In genomic region chr10:89690021-89690420, GRCm38 (mm10) we compare ENCODE assay signal across 22 mouse cellular contexts. TPM values are rescaled to one million over a fixed set of nuclear protein-coding genes. Genes with fewer than 3 reads are reported as not detected.
DNase-seq lines count a peak whose midpoint lies in the region; ATAC-seq and TF ChIP-seq lines count a peak whose summit lies in the region.
"Had no signal": no experiment of that assay in that cellular context is flagged by ENCODE, and none has a peak within 500 bp of the region (broad histone marks: within the 10 kb centered on the region; RNA-seq: fewer than 3 reads in every experiment).

No protein-coding gene starts in this region.

- H3K27ac ChIP-seq in ES-Bruce4 (ENCODE audit: insufficient read depth, low read length) = no peak overlapping the region
- H3K27ac ChIP-seq in liver, embryonic 13.5 days = no peak overlapping the region; the same call in 1 of the 2 replicates
- H3K27ac ChIP-seq in forebrain, embryonic 11.5 days (ENCODE audit: low read depth, low read length) = no peak overlapping the region
- H3K27ac ChIP-seq: embryonic facial prominence, embryonic 10.5 days; gastrocnemius, adult 2 months; heart, embryonic 10.5 days; heart, embryonic 15.5 days; hindbrain, embryonic 10.5 days; hindbrain, embryonic 14.5 days had no signal

- no peaks in the 10 kb centered on the region for H3K4me1 ChIP-seq in ES-Bruce4 (ENCODE audit: control insufficient read depth, insufficient read depth, low read length)
- H3K4me1 ChIP-seq in liver, embryonic 13.5 days (replicated peaks) = peaks cover 37% of the 10 kb centered on the region
- 0 out of 2 replicates have a peak, but pooled peaks cover 2% of the 10 kb centered on the region for H3K4me1 ChIP-seq in forebrain, embryonic 11.5 days (replicated peaks; ENCODE audit: control insufficient read depth, insufficient read depth, low read length)

- 11% methylated on average over 8 of the region's 8 CpGs for WGBS in liver, embryonic 13.5 days (ENCODE audit: insufficient replicate concordance)
- 64% methylated on average over 8 of the region's 8 CpGs for WGBS in forebrain, embryonic 11.5 days

- TF ChIP-seq CTCF in ES-Bruce4 (IDR thresholded peaks at IDR 0.05; ENCODE audit: low read depth, low read length) = no peak

- 0 out of 2 replicates have a peak overlapping the region, but pooled peaks have one; percentile 25 for H3K9ac ChIP-seq in ES-Bruce4 (ENCODE audit: low read depth, poor library complexity, severe bottlenecking)
- no peak overlapping the region; the same call in 1 of the 2 replicates for H3K9ac ChIP-seq in liver, embryonic 13.5 days
- no peak overlapping the region for H3K9ac ChIP-seq in forebrain, embryonic 11.5 days (ENCODE audit: low read length)
- H3K9ac ChIP-seq: heart, embryonic 15.5 days; hindbrain, embryonic 14.5 days had no signal

- no peaks in the 10 kb centered on the region for H3K9me3 ChIP-seq in ES-Bruce4 (replicated peaks; ENCODE audit: control insufficient read depth, insufficient read depth, low read length, poor library complexity, severe bottlenecking)
- H3K9me3 ChIP-seq in liver, embryonic 13.5 days (replicated peaks) = no peaks in the 10 kb centered on the region
- H3K9me3 ChIP-seq in forebrain, embryonic 11.5 days (ENCODE audit: control insufficient read depth, low read length) = no peaks in the 10 kb centered on the region
- H3K9me3 ChIP-seq: embryonic facial prominence, embryonic 10.5 days; heart, embryonic 10.5 days; heart, embryonic 15.5 days; hindbrain, embryonic 10.5 days had no signal

- no peaks in the 10 kb centered on the region for H3K27me3 ChIP-seq in ES-Bruce4 (ENCODE audit: control insufficient read depth, insufficient read depth, low read length, poor library complexity, severe bottlenecking)
- no peaks in the 10 kb centered on the region for H3K27me3 ChIP-seq in liver, embryonic 13.5 days
- no peaks in the 10 kb centered on the region for H3K27me3 ChIP-seq in forebrain, embryonic 11.5 days (ENCODE audit: control insufficient read depth, insufficient read depth, low read length)
- H3K27me3 ChIP-seq: heart, embryonic 15.5 days; Patski had no signal

- peak overlapping the region; percentile 55 for H3K4me2 ChIP-seq in liver, embryonic 13.5 days
- no peak overlapping the region for H3K4me2 ChIP-seq in forebrain, embryonic 11.5 days (ENCODE audit: low read depth, low read length, severe bottlenecking)
- H3K4me2 ChIP-seq: heart, embryonic 15.5 days; hindbrain, embryonic 14.5 days had no signal

- ATAC-seq in common myeloid progenitor, adult 5-6 weeks (replicated peaks; ENCODE audit: low read depth, poor library complexity, severe bottlenecking) = peak; percentile 31; the same call in 1 of the 2 replicates
- ATAC-seq in liver, embryonic 13.5 days (ENCODE audit: low read depth) = peak; percentile 22; the same call in 1 of the 2 replicates
- ATAC-seq in megakaryocyte progenitor cell, adult 5-6 weeks (replicated peaks; ENCODE audit: poor library complexity) = peak; percentile 24; the same call in 1 of the 2 replicates
- ATAC-seq in inflammation-experienced regulatory T-cells, adult 6 months = no peak
- ATAC-seq in forebrain, embryonic 11.5 days (replicated peaks; ENCODE audit: low FRiP score) = no peak
- ATAC-seq: activated CD4-positive, CD25-positive, alpha-beta regulatory T cell, adult 4 months; forebrain, embryonic 14.5 days; Patski had no signal

- H3K36me3 ChIP-seq in ES-Bruce4 (ENCODE audit: control insufficient read depth, insufficient read depth, low read length, poor library complexity, severe bottlenecking) = no peaks in the 10 kb centered on the region
- no peaks in the 10 kb centered on the region for H3K36me3 ChIP-seq in liver, embryonic 13.5 days
- H3K36me3 ChIP-seq in forebrain, embryonic 11.5 days (ENCODE audit: control insufficient read depth, insufficient read depth, low read length) = no peaks in the 10 kb centered on the region
- H3K36me3 ChIP-seq: embryonic facial prominence, embryonic 10.5 days; heart, embryonic 10.5 days; heart, embryonic 15.5 days; hindbrain, embryonic 10.5 days had no signal

- no peak for TF ChIP-seq EP300 in ES-Bruce4 (IDR thresholded peaks at IDR 0.05; ENCODE audit: insufficient read depth, low read depth, low read length)

- peak overlapping the region; percentile 24 for H3K4me3 ChIP-seq in ES-Bruce4 (ENCODE audit: low read depth, low read length)
- no peak overlapping the region for H3K4me3 ChIP-seq in liver, embryonic 13.5 days (replicated peaks)
- no peak overlapping the region for H3K4me3 ChIP-seq in forebrain, embryonic 11.5 days (ENCODE audit: low read depth, low read length)
- H3K4me3 ChIP-seq: embryonic facial prominence, embryonic 10.5 days; gastrocnemius, adult 2 months; heart, embryonic 10.5 days; heart, embryonic 15.5 days; hindbrain, embryonic 10.5 days had no signal

- DNase-seq in liver, embryonic 13.5 days = peak; percentile 49
- no peak for DNase-seq in cerebellum, postnatal 4 days (ENCODE audit: low spot score in 2 of 2)
- DNase-seq in forebrain, embryonic 11.5 days (ENCODE audit: low spot score) = no peak
- DNase-seq: adrenal gland, postnatal 14 days; cerebellum, adult 11-12 months; cerebellum, adult 9-10 months; cerebellum, postnatal 25 days; gastrocnemius, adult 2 months; gastrocnemius, postnatal 25 days; heart, postnatal 14 days had no signal

- TF ChIP-seq POLR2A in ES-Bruce4 (IDR thresholded peaks at IDR 0.05; ENCODE audit: insufficient read depth, low read length) = no peak

RNA-seq across cellular contexts. Expression of gene Scyl2, which starts 3.9 kb away (rescaled TPM):
- 56.3 and 58.2 TPM in 2 replicates for polyA plus RNA-seq in ES-Bruce4 (2011; ENCODE audit: insufficient read depth, insufficient read length, low read depth, missing spikeins)
- total RNA-seq in common myeloid progenitor, adult 5-6 weeks (2017) = 30.4 and 36.7 TPM in 2 replicates
- polyA plus RNA-seq in liver, embryonic 13.5 days (2015; fragmentation: Nextera tagmentation; extraction: Ambion mirVana) = 4.3 and 5.1 TPM in 2 replicates
- 21.6 and 28.6 TPM in 2 replicates for total RNA-seq in megakaryocyte progenitor cell, adult 5-6 weeks (2015)
- total RNA-seq in megakaryocyte progenitor cell, adult 5-6 weeks (2017) = 24.7 and 28.8 TPM in 2 replicates
- 10 to 100 TPM in 1 of 3 experiments, 1 to 10 TPM in 2; 7.8 to 10.7 (median 9.9) TPM for polyA plus RNA-seq in inflammation-experienced regulatory T-cells, adult 6 months (2017; shearing (Covaris generic))
- 13.1 and 13.9 TPM in 2 replicates for polyA plus RNA-seq in forebrain, embryonic 11.5 days (2014; fragmentation: Nextera tagmentation; extraction: Ambion mirVana)

RNA-seq across cellular contexts. Expression of gene Actr6, which starts 42.1 kb away (rescaled TPM):
- polyA plus RNA-seq in ES-Bruce4 (2011; ENCODE audit: insufficient read depth, insufficient read length, low read depth, missing spikeins) = 32.8 and 40.7 TPM in 2 replicates
- 16.8 and 21.7 TPM in 2 replicates for total RNA-seq in common myeloid progenitor, adult 5-6 weeks (2017)
- 18.1 and 24.1 TPM in 2 replicates for polyA plus RNA-seq in liver, embryonic 13.5 days (2015; fragmentation: Nextera tagmentation; extraction: Ambion mirVana)
- total RNA-seq in megakaryocyte progenitor cell, adult 5-6 weeks (2015) = 28.4 and 38.2 TPM in 2 replicates
- total RNA-seq in megakaryocyte progenitor cell, adult 5-6 weeks (2017) = 28.9 TPM in 2 replicates
- polyA plus RNA-seq in inflammation-experienced regulatory T-cells, adult 6 months (2017; shearing (Covaris generic)) = 10 to 100 TPM; 43.5 to 52.5 (median 44.7) TPM
- 34.9 and 39.9 TPM in 2 replicates for polyA plus RNA-seq in forebrain, embryonic 11.5 days (2014; fragmentation: Nextera tagmentation; extraction: Ambion mirVana)

RNA-seq across cellular contexts. Expression of gene Uhrf1bp1l, which starts 54.8 kb away (rescaled TPM):
- polyA plus RNA-seq in ES-Bruce4 (2011; ENCODE audit: insufficient read depth, insufficient read length, low read depth, missing spikeins) = 39.9 and 43.5 TPM in 2 replicates
- 33.6 and 45.0 TPM in 2 replicates for total RNA-seq in common myeloid progenitor, adult 5-6 weeks (2017)
- 10.5 and 15.1 TPM in 2 replicates for polyA plus RNA-seq in liver, embryonic 13.5 days (2015; fragmentation: Nextera tagmentation; extraction: Ambion mirVana)
- total RNA-seq in megakaryocyte progenitor cell, adult 5-6 weeks (2015) = 62.9 and 71.0 TPM in 2 replicates
- total RNA-seq in megakaryocyte progenitor cell, adult 5-6 weeks (2017) = 31.8 and 41.7 TPM in 2 replicates
- 10 to 100 TPM; 22.5 to 33.8 (median 26.2) TPM for polyA plus RNA-seq in inflammation-experienced regulatory T-cells, adult 6 months (2017; shearing (Covaris generic))
- polyA plus RNA-seq in forebrain, embryonic 11.5 days (2014; fragmentation: Nextera tagmentation; extraction: Ambion mirVana) = 32.4 and 39.2 TPM in 2 replicates

Comparison
In these comparisons a context has a peak if more than half of its experiments do, and no peak if none do; other contexts are left out.
1. ATAC-seq: peak in common myeloid progenitor, adult 5-6 weeks (single experiment), liver, embryonic 13.5 days (single experiment) and megakaryocyte progenitor cell, adult 5-6 weeks (single experiment); none in inflammation-experienced regulatory T-cells, adult 6 months (single experiment) and forebrain, embryonic 11.5 days (single experiment).